Mouse (Mus musculus) ES-Bruce4 (cell line): Measurements from ENCODE around the gene Vpreb3.

Experiments
- CTCF ChIP-seq: IDR thresholded peaks from one replicate; pipeline ENCODE4 v1.8.1; 2011; ENCODE audit warnings: low read depth, low read length
- EP300 ChIP-seq: IDR thresholded peaks from 2 replicates; pipeline ENCODE4 v1.6.1; 2011; ENCODE audit warnings: low read depth, low read length; ENCODE audit not compliant: insufficient read depth
- POLR2A ChIP-seq: IDR thresholded peaks from one replicate; pipeline ENCODE4 v1.8.1; 2011; ENCODE audit warnings: low read length; ENCODE audit not compliant: insufficient read depth

- no peak for TF ChIP-seq CTCF
- TF ChIP-seq POLR2A: no peak
- TF ChIP-seq EP300: no peak
These were observed 29.8 kb upstream of the Vpreb3 start for GRCm38 (mm10) chr10:75913013-75913589.
